Mouse (Mus musculus) kidney, embryonic 14.5 days (tissue): ENCODE measurements at regions not wholly inside any gene's neighbourhood (a gene's known extent, or its start where the extent isn't known, plus 50 kb on each side); places are given as distances from the start of the nearest gene placed in this dataset.
"Not testable (repeated sequence)": the region's sequence is repeated elsewhere in the genome, so short reads cannot be mapped to it uniquely, and the experiment has no call there.

ENCODE experiments used
- ATAC-seq: fragments of 200-750 bp; cut with Nextera tagmentation; 2 replicates; pipeline ENCODE4 v1.8.0; 2017; ENCODE audit warnings: moderate number of reproducible peaks, mild to moderate bottlenecking, moderate TSS enrichment, moderate library complexity; ENCODE audit not compliant: low FRiP score, low TSS enrichment
- H3K27ac ChIP-seq: fragments of 300-500 bp; sonication (generic); 2 replicates; pipeline ENCODE4 v1.5.1; 2014; ENCODE audit warnings: low read depth, mild to moderate bottlenecking, low read length, moderate library complexity, mixed read lengths
- H3K27me3 ChIP-seq: fragments of 300-500 bp; sonication (generic); 2 replicates; pipeline ENCODE4 v1.6.1; 2014; ENCODE audit warnings: mild to moderate bottlenecking, low read length; ENCODE audit not compliant: control insufficient read depth, insufficient read depth
- H3K36me3 ChIP-seq: fragments of 300-500 bp; sonication (generic); 2 replicates; pipeline ENCODE4 v1.6.1; 2014; ENCODE audit warnings: low read length, mixed read lengths; ENCODE audit not compliant: control insufficient read depth, insufficient read depth
- H3K4me1 ChIP-seq: fragments of 300-500 bp; sonication (generic); 2 replicates; pipeline ENCODE4 v1.6.1; 2014; ENCODE audit warnings: low read length, mixed read lengths; ENCODE audit not compliant: control insufficient read depth, insufficient read depth
- H3K4me2 ChIP-seq: fragments of 300-500 bp; sonication (generic); replicated peaks from 2 replicates; pipeline ENCODE4 v1.6.1; 2014; ENCODE audit warnings: low read depth, mild to moderate bottlenecking, low read length
- H3K4me3 ChIP-seq: fragments of 300-500 bp; sonication (generic); 2 replicates; pipeline ENCODE4 v1.5.1; 2014; ENCODE audit warnings: mild to moderate bottlenecking, low read length
- H3K9ac ChIP-seq: fragments of 300-500 bp; sonication (generic); 2 replicates; pipeline ENCODE4 v1.6.1; 2014; ENCODE audit warnings: low read depth, mild to moderate bottlenecking, low read length, moderate library complexity
- H3K9me3 ChIP-seq: fragments of 300-500 bp; sonication (generic); 2 replicates; pipeline ENCODE4 v1.6.1; 2016; ENCODE audit warnings: low read length; ENCODE audit not compliant: control insufficient read depth
- WGBS: fragments of 180-500 bp; shearing (Covaris S2); extraction: QIAGEN DNeasy Blood & Tissue Kit; methylation state at CpG from one replicate; pipeline ENCODE4 v1.1.7; 2014; 5-methylcytosine and 5-hydroxymethylcytosine counted together

DNA sequence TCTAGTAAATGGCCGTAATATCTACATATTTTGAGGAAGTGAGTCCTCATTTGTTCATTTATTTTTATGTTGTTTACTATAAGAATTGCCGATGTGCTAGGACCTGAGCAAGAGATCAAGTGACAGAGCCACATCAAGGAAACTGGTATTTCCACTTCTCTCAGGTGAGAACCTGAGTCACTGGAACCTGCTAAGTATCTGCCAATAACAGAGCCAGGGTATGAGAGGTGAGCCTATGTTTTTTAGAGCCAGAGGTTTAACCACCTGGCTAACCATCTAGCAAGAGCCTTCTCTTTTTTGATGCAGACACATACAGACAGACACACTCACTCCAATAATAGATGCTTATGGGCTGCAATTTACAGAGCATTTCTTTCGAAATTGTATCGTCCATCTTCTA lies 101.2 kb upstream of the Fam78b start:
- H3K27ac ChIP-seq, result no peak overlapping the region; the same call in 1 of the 2 replicates
- H3K9me3 ChIP-seq, result no peaks in the 10 kb centered on the region
- 0 out of 2 replicates have a peak, but pooled peaks cover 7% of the 10 kb centered on the region for H3K4me1 ChIP-seq
- no peak overlapping the region for H3K4me2 ChIP-seq
- no peaks in the 10 kb centered on the region for H3K27me3 ChIP-seq
- no peak overlapping the region for H3K9ac ChIP-seq
- no peak for ATAC-seq
- H3K4me3 ChIP-seq, result no peak overlapping the region
- 77% methylated on average over 4 of the region's 4 CpGs for WGBS
- H3K36me3 ChIP-seq, result no peaks in the 10 kb centered on the region

DNA sequence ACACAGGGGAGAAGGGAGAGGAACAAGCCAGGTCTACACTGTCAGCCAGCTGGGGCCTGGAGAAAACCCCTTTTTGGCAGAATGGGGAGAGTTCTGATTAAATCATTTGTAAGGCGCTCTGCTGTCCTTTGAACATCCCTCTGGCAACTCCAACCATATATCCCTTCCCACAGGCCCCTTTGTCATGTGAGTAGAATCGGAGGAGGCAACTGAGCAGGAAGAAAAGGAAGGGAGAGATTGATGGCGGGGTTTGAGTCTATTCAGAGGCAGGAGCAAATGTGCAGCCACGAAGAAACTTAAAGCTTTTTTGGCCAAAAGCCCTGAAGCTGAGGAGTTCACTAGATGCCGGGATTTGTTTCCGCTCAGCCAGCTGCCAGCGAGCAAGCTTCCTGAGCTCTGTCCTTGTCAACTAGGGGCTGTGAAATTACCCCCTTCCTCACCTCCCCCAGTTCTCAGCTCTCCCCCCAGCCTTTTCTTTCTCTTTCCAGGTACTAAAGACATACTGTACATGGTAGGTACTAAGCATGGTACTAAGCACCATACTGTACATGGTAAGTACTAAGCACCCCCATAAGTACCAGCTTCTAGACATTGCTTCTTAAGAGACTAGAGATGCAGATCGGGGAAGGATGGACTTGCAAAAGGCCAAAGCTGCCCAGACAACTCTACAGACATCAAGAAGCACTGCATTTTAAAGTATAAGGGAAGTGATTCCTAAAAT lies 100.6 kb upstream of the Fam78b start:
- Histone ChIP-seq H3K27me3 (no peaks in the 10 kb centered on the region), H3K4me2 (no peak overlapping the region), H3K27ac (no peak overlapping the region; the same call in 1 of the 2 replicates), H3K9ac (no peak overlapping the region), H3K36me3 (no peaks in the 10 kb centered on the region), H3K9me3 (no peaks in the 10 kb centered on the region), H3K4me3 (no peak overlapping the region), H3K4me1 (0 out of 2 replicates have a peak, but pooled peaks cover 7% of the 10 kb centered on the region)
- 36% methylated on average over 8 of the region's 8 CpGs for WGBS
- peak; percentile 69; the same call in 1 of the 2 replicates for ATAC-seq

DNA sequence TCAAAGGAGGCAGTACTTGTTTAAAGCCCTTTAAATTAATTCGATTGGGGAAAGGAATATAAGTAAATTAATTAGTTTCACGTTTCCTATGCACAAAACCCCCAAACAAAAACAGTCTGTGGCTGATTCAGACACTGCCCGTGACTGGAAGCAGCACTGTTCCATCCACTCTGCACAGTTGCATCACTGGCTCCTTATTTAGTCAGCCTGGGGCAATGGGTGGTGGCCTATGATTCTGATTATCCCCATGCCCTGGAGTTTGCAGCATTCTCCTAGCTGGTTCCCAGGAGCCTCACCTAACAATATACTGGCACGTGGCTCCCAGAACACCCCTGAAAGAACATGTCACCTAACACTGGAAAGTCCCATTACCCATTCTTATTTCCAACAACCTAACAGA lies 99.6 kb upstream of the Fam78b start:
- H3K4me1 ChIP-seq, result 0 out of 2 replicates have a peak, but pooled peaks cover 7% of the 10 kb centered on the region
- no peak for ATAC-seq

DNA sequence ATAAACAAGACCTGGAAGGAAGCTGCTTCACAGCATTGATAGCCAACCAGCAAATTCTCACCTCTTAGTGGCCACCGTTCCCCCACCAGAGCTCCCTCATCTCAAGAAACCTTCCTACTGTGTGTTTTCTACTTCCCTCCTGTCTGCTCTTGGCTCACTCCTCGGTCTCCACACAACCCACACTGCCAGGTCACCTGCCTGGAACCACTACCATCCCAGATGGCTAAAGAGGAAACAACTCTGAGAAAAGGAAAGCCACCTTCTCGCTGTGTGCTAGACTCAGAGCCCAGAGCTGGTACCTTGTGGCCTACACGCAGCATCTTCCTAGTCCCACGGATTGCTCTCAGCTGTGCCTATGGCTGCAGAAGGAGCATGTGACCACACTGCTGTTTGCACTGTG lies 97.8 kb upstream of the Fam78b start:
- Histone ChIP-seq H3K9ac (no peak overlapping the region), H3K27me3 (no peaks in the 10 kb centered on the region), H3K9me3 (no peaks in the 10 kb centered on the region), H3K4me2 (no peak overlapping the region), H3K36me3 (no peaks in the 10 kb centered on the region), H3K4me1 (0 out of 2 replicates have a peak, but pooled peaks cover 7% of the 10 kb centered on the region), H3K27ac (no peak overlapping the region), H3K4me3 (no peak overlapping the region)
- no peak for ATAC-seq
- whole genome bisulfite sequencing, result 89% methylated on average over 5 of the region's 5 CpGs

More for the DNA sequence above, 99.6 kb upstream of the Fam78b start:
- Histone ChIP-seq H3K27me3 (no peaks in the 10 kb centered on the region), H3K9ac (no peak overlapping the region), H3K9me3 (no peaks in the 10 kb centered on the region), H3K4me3 (no peak overlapping the region), H3K36me3 (no peaks in the 10 kb centered on the region), H3K4me2 (no peak overlapping the region), H3K27ac (no peak overlapping the region)
- WGBS, result 75% methylated on average over 4 of the region's 4 CpGs

DNA sequence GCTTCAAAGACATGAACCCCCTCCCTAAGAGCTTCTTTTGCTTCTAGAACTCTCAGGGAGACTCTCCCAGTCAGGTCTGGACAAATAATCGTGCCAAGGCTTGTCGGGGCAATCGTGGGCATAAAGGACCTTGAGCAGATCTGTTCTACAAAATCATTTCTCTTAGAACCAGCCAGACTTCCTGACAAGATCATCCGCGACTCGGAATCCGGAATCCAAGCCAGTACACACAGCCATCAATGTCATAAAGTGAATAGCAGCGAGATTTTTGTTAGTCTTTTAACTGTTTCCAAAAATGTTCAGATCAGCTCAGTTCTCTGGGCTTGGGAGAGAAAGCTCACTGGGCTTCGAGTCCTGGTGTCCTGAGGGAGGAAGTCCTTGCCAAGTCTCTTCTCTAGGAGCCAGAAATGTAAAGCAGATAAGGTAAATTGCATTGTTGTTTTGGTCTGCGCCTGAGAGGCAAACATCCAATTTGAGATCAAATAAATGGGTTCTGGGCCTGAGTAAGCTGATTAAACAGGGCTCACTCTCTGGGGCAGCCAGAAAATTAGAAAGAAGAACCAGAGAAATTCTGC lies 92.9 kb upstream of the Fam78b start:
- no peak overlapping the region for H3K9ac ChIP-seq
- no peaks in the 10 kb centered on the region for H3K36me3 ChIP-seq
- no peaks in the 10 kb centered on the region for H3K9me3 ChIP-seq
- H3K4me2 ChIP-seq, result no peak overlapping the region
- H3K4me3 ChIP-seq, result no peak overlapping the region
- no peak for ATAC-seq
- no peak overlapping the region for H3K27ac ChIP-seq
- WGBS, result 80% methylated on average over 10 of the region's 10 CpGs
- no peaks in the 10 kb centered on the region for H3K4me1 ChIP-seq
- no peaks in the 10 kb centered on the region for H3K27me3 ChIP-seq

DNA sequence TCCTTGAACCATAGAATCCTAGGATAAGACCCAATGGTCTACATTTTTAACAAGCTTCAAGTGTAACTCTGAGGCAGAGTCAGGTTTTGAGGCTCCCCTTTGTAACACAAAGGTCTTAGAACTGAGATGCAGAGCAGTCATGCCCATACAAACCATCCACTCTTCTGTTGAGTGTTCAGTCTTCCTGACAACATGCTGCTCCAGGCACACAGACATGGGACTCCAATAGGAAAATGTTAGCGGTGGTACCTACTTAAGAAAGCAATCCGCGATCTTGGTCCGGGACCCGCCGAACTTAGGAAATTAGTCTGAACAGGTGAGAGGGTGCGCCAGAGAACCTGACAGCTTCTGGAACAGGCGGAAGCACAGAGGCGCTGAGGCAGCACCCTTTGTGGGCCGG lies 89.0 kb upstream of the Fam78b start:
- H3K9ac ChIP-seq, H3K36me3 ChIP-seq, ATAC-seq, H3K27ac ChIP-seq, H3K27me3 ChIP-seq, H3K4me3 ChIP-seq, H3K9me3 ChIP-seq, H3K4me1 ChIP-seq, H3K4me2 ChIP-seq: not testable (repeated sequence)
- 96% methylated on average over 7 of the region's 10 CpGs for WGBS

DNA sequence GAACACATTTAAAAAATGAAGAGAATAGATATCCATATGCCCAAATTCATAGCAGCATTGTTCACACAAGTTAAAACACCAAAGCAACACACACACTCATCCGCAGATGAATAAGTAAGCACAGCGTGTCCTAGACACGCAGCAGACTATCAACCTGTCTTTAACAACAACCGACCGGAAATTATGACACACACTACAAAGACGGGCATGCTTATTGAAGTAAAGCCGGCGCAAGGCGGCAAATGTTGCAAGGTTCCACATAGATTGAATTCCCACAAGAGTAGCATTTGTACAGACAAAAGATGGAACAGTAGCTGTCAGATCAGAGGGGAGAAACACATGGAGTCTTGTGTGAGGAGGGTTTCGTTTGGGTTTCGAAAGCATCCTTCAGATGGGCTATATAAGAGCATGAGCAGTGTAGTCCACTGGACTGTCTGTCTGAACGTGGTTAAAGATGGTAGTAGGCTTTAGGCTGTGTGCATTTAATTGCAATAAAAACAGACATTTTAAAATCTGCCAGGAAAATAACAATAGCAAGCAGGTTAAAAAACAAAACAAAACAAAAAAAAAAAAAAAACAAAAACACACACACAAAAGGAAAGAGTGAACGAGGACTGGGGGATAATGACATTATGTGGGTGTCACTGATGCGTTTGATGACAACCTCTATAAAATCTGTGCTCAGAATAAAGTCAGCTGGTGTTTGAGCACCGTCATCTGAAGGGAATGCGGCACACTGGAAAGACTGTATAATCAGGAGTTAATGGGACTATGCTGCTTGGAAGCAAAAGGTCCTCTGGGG lies 78.1 kb upstream of the Fam78b start:
- Histone ChIP-seq H3K9ac (no peak overlapping the region), H3K27ac (no peak overlapping the region), H3K4me1 (no peaks in the 10 kb centered on the region), H3K4me3 (no peak overlapping the region), H3K9me3 (no peaks in the 10 kb centered on the region), H3K27me3 (no peaks in the 10 kb centered on the region), H3K36me3 (no peaks in the 10 kb centered on the region), H3K4me2 (no peak overlapping the region)
- 84% methylated on average over 16 of the region's 16 CpGs for WGBS
- no peak for ATAC-seq

DNA sequence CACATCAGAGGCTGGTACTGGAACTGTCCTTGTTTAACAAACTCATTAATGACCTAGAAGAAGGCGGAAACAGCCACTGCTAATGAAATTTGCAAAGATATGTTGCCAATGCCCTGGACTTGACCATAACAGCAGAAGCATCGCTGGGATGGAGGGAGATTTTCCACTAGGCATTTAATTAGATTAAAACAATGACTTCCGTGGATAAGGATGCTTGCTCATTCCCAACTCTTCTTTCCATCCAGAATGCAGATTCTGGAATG lies 77.6 kb upstream of the Fam78b start:
- H3K27me3 ChIP-seq, result no peaks in the 10 kb centered on the region
- no peaks in the 10 kb centered on the region for H3K36me3 ChIP-seq
- no peak overlapping the region for H3K4me2 ChIP-seq
- ATAC-seq, result no peak
- no peak overlapping the region for H3K9ac ChIP-seq
- H3K4me3 ChIP-seq, result no peak overlapping the region
- H3K27ac ChIP-seq, result no peak overlapping the region
- no peaks in the 10 kb centered on the region for H3K4me1 ChIP-seq
- 77% methylated on average over 3 of the region's 3 CpGs for WGBS
- no peaks in the 10 kb centered on the region for H3K9me3 ChIP-seq

DNA sequence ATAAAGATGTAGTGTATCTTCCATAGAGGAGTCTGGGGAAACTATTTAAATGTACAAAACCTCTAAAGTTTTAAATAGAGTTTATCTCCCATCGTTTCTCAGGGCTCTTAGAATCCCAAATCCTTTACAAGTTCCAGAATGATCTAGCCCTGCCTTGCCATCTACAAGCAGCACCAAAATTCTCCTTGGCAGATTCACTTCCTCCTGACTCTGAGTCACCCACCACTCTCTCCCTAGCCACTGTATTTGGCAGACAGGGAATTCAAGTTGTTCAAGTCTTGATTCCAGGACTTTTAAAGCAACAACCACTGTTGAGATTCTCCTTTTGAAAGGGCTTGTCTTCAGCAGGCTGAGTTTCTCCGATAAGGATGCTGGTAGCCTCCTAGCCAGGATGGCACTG lies 77.1 kb upstream of the Fam78b start:
- Histone ChIP-seq H3K9ac (no peak overlapping the region), H3K27me3 (no peaks in the 10 kb centered on the region), H3K4me2 (no peak overlapping the region), H3K4me3 (no peak overlapping the region), H3K36me3 (no peaks in the 10 kb centered on the region), H3K4me1 (no peaks in the 10 kb centered on the region), H3K9me3 (no peaks in the 10 kb centered on the region), H3K27ac (no peak overlapping the region)
- 87% methylated on average over 2 of the region's 2 CpGs for WGBS
- ATAC-seq, result no peak
